Mouse (Mus musculus) MEL (cell line): ENCODE measurements around the gene Btnl10.

Source experiments
- CTCF ChIP-seq, 3 experiments: IDR thresholded peaks in 2 of 3; conservative IDR thresholded peaks in 1 of 3; 2 replicates each; pipeline ENCODE4 v1.5.1; 2011 to 2012; ENCODE audit warnings: low read length in 3 of 3, low read depth in 2 of 3, mild to moderate bottlenecking in 2 of 3, improper control_type of control experiment in 1 of 3, inconsistent platforms in 1 of 3, mixed read lengths in 1 of 3, moderate library complexity in 1 of 3; ENCODE audit not compliant: control insufficient read depth in 1 of 3, insufficient read depth in 1 of 3, poor library complexity in 1 of 3, severe bottlenecking in 1 of 3
- GABPA ChIP-seq: IDR thresholded peaks from 2 replicates; pipeline ENCODE4 v1.6.1; 2012; ENCODE audit warnings: low read depth, mild to moderate bottlenecking, inconsistent platforms, low read length, improper control_type of control experiment, moderate library complexity
- JUND ChIP-seq: IDR thresholded peaks from 2 replicates; pipeline ENCODE4 v1.6.1; 2011; ENCODE audit warnings: low read depth, mild to moderate bottlenecking, improper control_type of control experiment, low read length
- MAX ChIP-seq: IDR thresholded peaks from 2 replicates; pipeline ENCODE4 v1.6.1; 2011; ENCODE audit warnings: low read length, improper control_type of control experiment
- TAL1 ChIP-seq: IDR thresholded peaks from 2 replicates; pipeline ENCODE4 v1.6.1; 2012; ENCODE audit warnings: mild to moderate bottlenecking, inconsistent platforms, low read length, moderate library complexity, mixed read lengths
- TBP ChIP-seq: IDR thresholded peaks from 2 replicates; pipeline ENCODE4 v1.8.0; 2011; ENCODE audit warnings: low read depth, low read length, improper control_type of control experiment
- TCF12 ChIP-seq: IDR thresholded peaks from 2 replicates; pipeline ENCODE4 v1.6.1; 2014; ENCODE audit warnings: low read depth, mild to moderate bottlenecking, inconsistent platforms, low read length, improper control_type of control experiment, moderate library complexity
- ZKSCAN1 ChIP-seq: IDR thresholded peaks from 2 replicates; pipeline ENCODE4 v1.6.1; 2012; ENCODE audit warnings: low read depth, mild to moderate bottlenecking, inconsistent platforms, low read length, improper control_type of control experiment, moderate library complexity

DNA sequence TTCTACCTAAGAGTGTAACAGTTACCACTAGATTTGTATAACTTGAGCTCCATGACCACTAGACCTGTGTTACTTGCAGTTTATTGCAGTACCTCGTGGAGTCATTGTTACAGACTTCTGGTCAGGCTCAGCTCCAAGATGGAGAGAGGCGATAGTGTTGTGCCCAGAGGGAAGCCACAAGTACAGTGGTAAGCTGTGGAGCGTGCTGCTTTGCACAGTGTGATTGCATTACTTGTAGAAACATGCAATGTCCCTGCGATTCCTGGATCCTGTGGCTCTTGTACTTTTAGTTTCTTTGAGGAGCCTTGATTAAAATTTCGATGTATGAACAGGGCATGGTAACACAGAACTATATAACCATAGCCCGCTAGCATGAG is 49.8 kb upstream of the Btnl10 start:
- TF ChIP-seq TAL1: no peak
- no peak for TF ChIP-seq JUND
- no peak for TF ChIP-seq CTCF (IDR thresholded peaks at IDR 0.05 in 2 of 3, conservative IDR thresholded peaks at IDR 0.05 in 1 of 3; ENCODE audit: control insufficient read depth in 1 of 3, insufficient read depth in 1 of 3, low read depth in 2 of 3, low read length in 3 of 3, poor library complexity in 1 of 3, severe bottlenecking in 1 of 3)
- no peak for TF ChIP-seq MAX
- no peak for TF ChIP-seq ZKSCAN1
- TF ChIP-seq TBP: no peak
- no peak for TF ChIP-seq GABPA
- TF ChIP-seq TCF12: no peak
